Mouse (Mus musculus) lung, adult 2 months (tissue): Measurements from ENCODE around the gene Ndufa3. TPM values are rescaled to one million over a fixed set of nuclear protein-coding genes. Genes with fewer than 3 reads are reported as not detected.
A peak's percentile ranks its signal among the peaks of the same experiment; 100 is the strongest.
"Not testable (repeated sequence)": the region's sequence is repeated elsewhere in the genome, so short reads cannot be mapped to it uniquely, and the experiment has no call there.

ENCODE experiments used
- DNase-seq: peaks from one replicate; pipeline ENCODE4 v3.0.0; 2022
- H3K4me1 ChIP-seq: fragments of 200-500 bp; 2 replicates; pipeline ENCODE4 v1.6.1; 2011; ENCODE audit warnings: low read length; ENCODE audit not compliant: control insufficient read depth, insufficient read depth
- H3K4me3 ChIP-seq: fragments of 200-500 bp; replicated peaks from 2 replicates; pipeline ENCODE3; 2011; ENCODE audit warnings: low read depth, mild to moderate bottlenecking, control low read depth, low read length; ENCODE audit errors: extremely low read depth
- CTCF ChIP-seq: fragments of 200-500 bp; IDR thresholded peaks from 2 replicates; pipeline ENCODE4 v1.5.1; 2011; ENCODE audit warnings: mild to moderate bottlenecking, low read length, control low read depth; ENCODE audit not compliant: insufficient read depth
- POLR2A ChIP-seq: fragments of 200-500 bp; IDR thresholded peaks from 2 replicates; pipeline ENCODE4 v1.6.1; 2011; ENCODE audit warnings: low read depth, mild to moderate bottlenecking, control low read depth, low read length, borderline replicate concordance; ENCODE audit errors: extremely low read depth
- WGBS: fragments of 180-500 bp; shearing (Covaris S2); methylation state at CpG from one replicate; pipeline ENCODE4 v1.1.7; 2018; 5-methylcytosine and 5-hydroxymethylcytosine counted together
- polyA plus RNA-seq: library from polyadenylated mRNA; depleted of rRNA; stranded (reverse); fragments of >200 nt; gene quantifications from 2 replicates; pipeline ENCODE4 v1.2.3, GENCODE M21; 2012; rRNA removed

Gene Ndufa3
- 151 and 167 TPM in 2 replicates for polyA plus RNA-seq

DNA sequence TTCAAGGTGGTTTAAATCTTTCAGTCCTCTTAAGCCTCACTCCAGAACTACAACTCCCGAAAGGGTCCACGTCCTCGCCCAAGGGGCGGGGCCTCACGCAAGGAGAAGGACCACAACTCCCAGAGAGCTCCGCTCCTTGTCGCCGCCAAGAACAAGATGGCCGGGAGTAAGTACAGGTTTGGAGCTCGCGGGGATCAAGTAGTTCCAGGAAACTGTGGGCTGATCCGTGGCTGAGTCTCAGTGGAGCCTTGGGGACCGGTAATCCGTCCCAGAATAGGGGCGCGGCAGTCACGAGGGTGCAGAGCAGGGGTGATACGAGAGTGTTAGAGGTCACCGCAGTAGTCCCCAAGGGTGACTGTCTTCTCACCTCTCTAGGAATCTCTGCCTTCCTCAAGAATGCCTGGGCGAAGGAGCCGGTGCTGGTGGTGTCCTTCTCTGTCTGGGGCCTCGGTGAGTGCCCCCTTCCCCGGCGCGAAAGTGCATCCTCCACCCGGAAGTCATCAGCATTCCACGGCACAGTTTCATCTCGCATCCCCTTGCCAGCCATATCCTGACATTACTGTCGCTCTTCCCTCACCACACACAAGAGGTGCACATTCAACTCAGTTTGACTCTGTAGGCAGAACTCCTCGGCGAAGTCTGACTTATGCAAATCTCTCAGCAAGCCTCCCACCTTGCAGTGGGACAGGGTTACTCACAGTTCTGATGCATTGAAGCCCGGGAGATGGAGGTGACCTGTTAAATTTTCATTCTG, at the start of gene Ndufa3:
Gene Ndufa3, plus strand, starts transcription at position 132 of the 754 bp plus-strand sequence.
- DNase-seq = peak; percentile 77
- TF ChIP-seq POLR2A = peak; percentile 89; the same call in 1 of the 2 replicates
- TF ChIP-seq CTCF = no peak
- H3K4me3 ChIP-seq = peak within 1 kb of the TSS; percentile 95
- no peaks in the 10 kb centered on the region for H3K4me1 ChIP-seq
- under 1% methylated on average over 32 of the region's 32 CpGs for WGBS

DNA sequence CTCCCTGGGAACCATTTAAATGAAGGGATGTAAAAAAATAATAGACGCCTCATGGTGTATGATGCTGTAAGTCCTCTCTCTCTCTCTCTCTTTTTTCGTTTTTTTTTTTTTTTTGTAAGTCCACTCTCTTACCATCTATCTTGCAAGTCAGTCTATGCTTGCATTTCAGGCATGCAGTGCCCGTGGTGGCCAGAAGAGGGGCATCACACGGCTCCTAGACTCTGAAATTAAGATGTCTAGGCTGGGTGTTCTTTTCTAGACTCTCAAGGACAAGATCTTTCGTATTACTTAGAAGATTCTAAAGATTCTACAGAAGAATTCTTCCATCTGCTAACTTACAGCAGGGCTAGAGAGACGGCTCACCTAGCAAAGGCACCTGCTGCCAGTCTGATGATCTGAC, 47.4 kb upstream of the Ndufa3 start:
- no peak for TF ChIP-seq CTCF
- no peak for TF ChIP-seq POLR2A
- 52% methylated on average over 6 of the region's 6 CpGs for WGBS
- no peak for DNase-seq
- H3K4me1 ChIP-seq = no peaks in the 10 kb centered on the region
- no peak overlapping the region for H3K4me3 ChIP-seq

DNA sequence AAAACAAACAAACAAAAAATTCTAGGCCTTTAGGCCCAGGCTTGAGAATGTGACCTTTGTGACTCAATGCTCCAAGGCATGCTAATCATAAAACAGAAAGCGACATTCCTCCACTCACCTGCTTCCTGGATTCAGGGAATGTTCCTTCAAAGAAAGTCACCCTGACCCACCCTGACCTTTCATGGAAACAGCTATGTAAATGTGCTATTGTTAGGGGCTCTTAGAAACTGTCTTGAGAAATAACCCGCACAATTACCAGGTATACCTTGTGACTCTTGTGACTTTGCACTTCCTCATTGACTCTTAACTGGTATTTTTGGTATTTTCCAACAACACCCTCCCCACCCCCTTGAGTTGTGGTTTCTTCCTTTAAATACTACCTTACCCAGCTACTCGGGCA, 46.6 kb upstream of the Ndufa3 start:
- 76% methylated on average over 3 of the region's 3 CpGs for WGBS
- H3K4me3 ChIP-seq, DNase-seq, H3K4me1 ChIP-seq: not testable (repeated sequence)

DNA sequence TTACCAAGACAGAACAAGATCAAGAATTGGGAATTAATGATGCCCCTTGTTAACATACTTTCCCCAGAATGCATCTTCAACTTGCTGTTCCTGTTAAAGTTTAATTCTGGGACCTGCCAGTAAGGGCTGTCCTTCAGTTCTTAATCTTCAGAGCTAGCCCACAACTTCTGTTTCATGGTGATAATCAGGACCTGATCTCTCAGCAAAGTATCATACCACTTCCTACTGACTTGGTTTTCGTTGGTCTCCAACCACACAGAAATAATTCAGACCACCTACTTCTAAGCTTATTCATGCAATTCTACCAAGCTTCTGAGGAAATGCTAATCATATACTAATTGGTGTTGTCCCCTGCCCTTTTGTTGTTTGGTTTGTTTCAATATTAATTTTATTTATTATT, 45.3 kb upstream of the Ndufa3 start:
- Histone ChIP-seq H3K4me3 (no peak overlapping the region), H3K4me1 (no peaks in the 10 kb centered on the region)
- WGBS = 56% methylated on average over 1 of the region's 1 CpGs
- DNase-seq = no peak
- no peak for TF ChIP-seq POLR2A
- TF ChIP-seq CTCF = no peak

DNA sequence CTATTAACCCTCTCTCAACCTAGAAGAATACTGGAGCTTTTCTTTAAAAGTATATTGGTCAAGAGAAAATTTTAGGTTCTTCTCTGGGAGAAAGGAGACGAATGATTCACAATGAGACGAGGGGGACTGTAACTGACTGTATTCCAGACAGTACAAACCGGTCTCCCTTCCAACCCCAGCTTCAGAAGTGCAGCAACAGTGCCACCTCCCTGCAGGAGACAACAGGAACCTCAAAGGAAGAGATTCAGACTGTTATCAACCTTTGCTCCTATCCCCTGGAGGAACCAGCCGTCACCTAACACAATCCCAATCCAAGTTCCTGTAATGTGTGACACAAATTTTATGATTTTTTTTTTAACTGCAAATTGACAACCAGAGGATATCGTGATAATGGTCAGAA, 43.0 kb upstream of the Ndufa3 start:
- 40% methylated on average over 5 of the region's 5 CpGs for WGBS

DNA sequence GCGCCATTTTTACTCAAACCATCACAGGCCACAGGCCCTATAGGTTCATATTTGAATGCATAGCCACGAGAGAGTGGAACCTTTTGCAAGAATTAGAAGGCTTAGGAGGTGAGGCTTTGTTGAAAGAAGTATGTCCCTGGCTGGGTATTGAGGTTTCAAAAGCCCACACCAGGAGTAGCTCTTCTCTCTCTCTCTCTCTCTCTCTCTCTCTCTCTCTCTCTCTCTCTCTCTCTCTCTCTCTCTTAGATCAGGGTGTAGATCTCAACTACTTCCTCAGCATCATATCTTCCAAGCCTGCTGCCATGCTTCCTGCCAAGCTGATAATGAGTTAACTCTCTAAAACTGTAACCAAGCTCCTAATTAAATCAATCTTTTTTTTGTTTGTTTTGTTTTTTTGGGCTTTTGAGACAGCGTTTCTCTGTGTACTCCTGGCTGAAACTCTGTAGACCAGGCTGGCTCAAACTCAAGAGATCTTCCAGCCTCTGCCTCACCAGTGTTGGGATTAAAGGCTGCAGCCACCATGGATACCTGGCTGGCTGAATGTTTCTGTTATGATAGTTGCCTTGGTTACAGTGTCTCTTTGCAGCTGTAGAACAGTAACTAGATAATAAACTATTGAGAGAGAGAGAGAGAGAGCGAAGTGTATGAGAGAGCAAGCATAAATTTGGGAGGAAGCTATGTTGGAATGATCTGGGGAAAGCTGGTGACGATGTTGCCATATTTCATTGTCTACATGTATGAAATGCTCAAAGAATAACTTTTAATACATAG, 40.6 kb upstream of the Ndufa3 start:
- no peaks in the 10 kb centered on the region for H3K4me1 ChIP-seq
- DNase-seq = no peak
- 68% methylated on average over 5 of the region's 5 CpGs for WGBS
- TF ChIP-seq POLR2A = no peak
- TF ChIP-seq CTCF = no peak
- no peak overlapping the region for H3K4me3 ChIP-seq

More for the DNA sequence above, 43.0 kb upstream of the Ndufa3 start:
- no peak for TF ChIP-seq CTCF
- TF ChIP-seq POLR2A = no peak
- DNase-seq = no peak
- Histone ChIP-seq H3K4me1 (no peaks in the 10 kb centered on the region), H3K4me3 (no peak overlapping the region)

DNA sequence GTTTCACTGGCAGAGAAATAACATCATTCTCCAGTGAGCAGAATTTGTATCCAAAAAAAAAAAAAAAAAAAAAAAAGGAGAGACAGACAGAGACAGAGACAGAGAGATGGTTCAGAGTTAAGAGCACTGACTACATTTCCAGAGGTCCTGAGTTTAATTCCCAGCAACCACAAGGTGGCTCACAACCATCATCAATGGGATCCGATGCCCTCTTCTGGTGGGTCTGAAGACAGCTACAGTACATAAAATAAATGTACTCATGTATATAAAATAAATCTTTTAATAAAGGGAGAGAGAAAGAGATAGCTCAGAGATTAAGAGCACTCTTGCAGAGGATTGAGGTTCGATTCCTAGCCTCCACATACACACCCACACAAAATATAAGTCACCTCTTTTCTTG, 39.0 kb upstream of the Ndufa3 start:
- TF ChIP-seq POLR2A = no peak
- no peak for TF ChIP-seq CTCF
- no peak for DNase-seq
- Histone ChIP-seq H3K4me3 (no peak overlapping the region), H3K4me1 (no peaks in the 10 kb centered on the region)
- WGBS = 66% methylated on average over 2 of the region's 2 CpGs

DNA sequence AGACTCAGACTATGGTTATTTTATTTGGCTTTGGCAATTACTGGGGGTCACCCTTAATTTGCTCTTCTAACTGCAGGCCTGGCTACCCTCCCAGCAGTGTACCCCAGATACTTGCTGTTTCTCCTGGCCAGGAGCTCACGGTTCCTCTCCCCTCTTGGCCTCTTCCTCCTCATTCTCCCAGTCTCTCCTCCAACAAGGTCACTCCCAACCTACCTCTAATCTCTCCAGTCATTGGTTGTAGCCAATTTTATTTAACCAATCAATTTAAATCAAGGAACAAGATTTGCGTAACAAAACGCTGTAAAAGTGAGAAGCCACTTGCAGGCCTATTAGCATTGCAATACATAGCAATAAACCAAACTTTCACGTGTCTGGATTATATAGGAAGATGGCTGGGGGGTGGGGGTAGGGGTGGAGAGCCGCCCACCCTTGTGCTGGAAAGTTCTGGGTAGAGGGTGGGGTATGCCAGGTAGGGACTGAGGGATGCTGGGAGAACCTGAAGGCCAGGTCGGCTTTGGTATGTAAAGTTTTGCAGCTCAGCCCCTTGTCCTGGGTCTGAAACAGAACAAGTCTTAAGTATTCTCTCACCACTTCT, 38.1 kb upstream of the Ndufa3 start:
- H3K4me3 ChIP-seq = no peak overlapping the region
- TF ChIP-seq POLR2A (no peak), CTCF (no peak)
- H3K4me1 ChIP-seq = no peaks in the 10 kb centered on the region
- 64% methylated on average over 6 of the region's 6 CpGs for WGBS
- no peak for DNase-seq

DNA sequence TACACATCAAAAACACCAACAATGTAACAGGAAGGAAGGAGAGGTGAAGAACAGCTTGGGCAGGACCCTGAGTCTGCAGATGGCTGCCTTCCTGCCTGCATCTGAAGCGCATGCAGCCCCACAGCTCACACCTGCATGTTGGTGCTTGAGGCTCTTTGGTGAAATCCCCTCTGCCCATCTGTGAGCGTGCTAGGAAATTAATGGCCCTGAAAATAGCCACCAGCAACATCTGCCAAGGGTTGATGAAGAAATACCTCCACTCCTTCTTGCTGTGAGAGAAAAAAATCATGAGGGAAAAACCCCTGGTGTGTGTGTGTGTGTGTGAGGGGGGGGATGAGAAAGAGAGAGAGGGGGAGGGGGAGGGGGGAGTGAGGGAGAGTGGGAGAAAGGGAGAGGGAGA, 37.1 kb upstream of the Ndufa3 start:
- TF ChIP-seq POLR2A (no peak), CTCF (no peak)
- Histone ChIP-seq H3K4me1 (no peaks in the 10 kb centered on the region), H3K4me3 (no peak overlapping the region)
- 47% methylated on average over 2 of the region's 2 CpGs for WGBS
- DNase-seq = no peak

DNA sequence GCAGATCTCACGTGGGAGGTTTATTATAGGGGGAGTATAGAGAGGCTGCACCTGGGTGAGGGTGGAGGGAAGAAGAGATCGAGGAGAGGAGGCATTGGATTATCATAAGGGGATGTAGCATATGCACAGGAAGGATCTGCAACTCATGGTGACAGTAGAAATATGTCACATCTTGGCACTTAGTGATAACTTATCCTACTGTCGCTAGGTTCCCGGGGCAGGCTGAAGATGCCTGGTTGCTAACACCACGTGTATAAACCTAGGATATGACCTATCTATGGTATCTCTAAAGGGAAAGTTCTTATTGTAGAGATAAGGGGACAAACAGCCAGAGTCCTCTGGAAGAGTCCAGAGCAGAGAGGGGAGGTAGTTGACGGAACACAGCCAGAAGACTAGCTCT, 31.4 kb upstream of the Ndufa3 start:
- TF ChIP-seq CTCF (no peak), POLR2A (no peak)
- Histone ChIP-seq H3K4me1 (no peaks in the 10 kb centered on the region), H3K4me3 (no peak overlapping the region)
- WGBS = 13% methylated on average over 6 of the region's 6 CpGs
- no peak for DNase-seq

DNA sequence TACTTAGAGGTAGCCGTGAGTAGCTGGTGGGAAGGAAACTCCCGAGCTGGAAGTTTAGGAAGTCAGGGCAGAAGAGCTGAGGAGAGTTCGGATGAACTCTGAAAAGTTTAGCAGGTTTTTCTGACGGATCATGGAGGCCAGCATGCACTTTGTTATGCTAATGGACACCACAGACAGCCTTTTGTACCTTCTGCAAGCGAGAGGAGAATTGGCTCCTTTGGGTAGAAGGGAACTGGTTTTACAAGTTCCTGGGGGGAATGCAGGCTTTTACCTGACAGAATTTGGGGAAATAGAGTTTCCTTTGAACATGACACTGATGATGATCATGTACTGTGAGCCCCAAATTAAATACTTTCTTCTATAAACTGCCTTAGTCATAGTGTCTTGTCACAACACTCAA, 30.9 kb upstream of the Ndufa3 start:
- H3K4me1 ChIP-seq = no peaks in the 10 kb centered on the region
- no peak for TF ChIP-seq CTCF
- no peak for TF ChIP-seq POLR2A
- WGBS = 11% methylated on average over 5 of the region's 5 CpGs

More for the DNA sequence above, 30.9 kb upstream of the Ndufa3 start:
- no peak overlapping the region for H3K4me3 ChIP-seq
- DNase-seq = no peak
